Mouse (Mus musculus) spleen, adult 12 weeks (tissue): Measurements from ENCODE around the gene Grik1.

ENCODE experiments used
- DNase-seq: peaks from one replicate; pipeline ENCODE4 v3.0.0; 2022; ENCODE audit warnings: low spot score

Grik1 gene

GRCm38 (mm10) chr16:87853451-87854085 is 436.5 kb downstream of the Grik1 start:
- DNase-seq = no peak

DNA sequence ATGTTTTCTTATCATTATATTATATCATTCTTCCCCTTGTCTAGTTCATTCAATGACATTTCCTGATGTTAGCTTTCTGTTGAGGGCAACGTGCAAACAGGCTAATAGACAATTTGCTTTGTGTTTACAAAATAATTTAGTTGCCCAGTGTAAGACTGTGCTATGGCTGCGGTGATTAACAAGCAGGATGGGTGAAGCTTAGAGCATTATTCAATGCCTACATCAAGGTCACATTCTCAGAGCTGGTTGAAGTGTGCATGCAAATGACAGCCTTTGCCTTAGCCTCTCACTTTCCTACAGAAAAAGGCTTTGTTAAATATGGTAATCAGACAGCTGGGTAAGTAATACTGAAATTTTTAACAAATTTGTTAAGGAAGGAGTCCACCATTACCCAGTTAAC is 438.5 kb downstream of the Grik1 start:
- DNase-seq = no peak

- DNase-seq = no peak
Measured at GRCm38 (mm10) chr16:87848799-87849198, 441.3 kb downstream of the Grik1 start.
